Mouse (Mus musculus) adrenal gland, postnatal 36 days (tissue): ENCODE results near the gene Aak1. TPM values are rescaled to one million over a fixed set of nuclear protein-coding genes. Genes with fewer than 3 reads are reported as not detected.
"Not testable (repeated sequence)": the region's sequence is repeated elsewhere in the genome, so short reads cannot be mapped to it uniquely, and the experiment has no call there.

Experiments
- DNase-seq, 2 experiments: peaks; one replicate each; pipeline ENCODE4 v3.0.0; 2021; ENCODE audit warnings: mixed read lengths in 1 of 2
- total RNA-seq, 2 experiments: library from RNA; stranded (reverse); gene quantifications; 2 replicates each; pipeline ENCODE4 v1.2.3; 2021

Aak1 gene
- total RNA-seq, 2 experiments from 2014 or later, result 98.7 to 119 TPM

- DNase-seq, result no peak
Measured at GRCm38 (mm10) chr6:86839089-86839488, 10.2 kb upstream of the Aak1 start.

- no peak for DNase-seq
Measured at GRCm38 (mm10) chr6:86841949-86842348, 7.4 kb upstream of the Aak1 start.

DNA sequence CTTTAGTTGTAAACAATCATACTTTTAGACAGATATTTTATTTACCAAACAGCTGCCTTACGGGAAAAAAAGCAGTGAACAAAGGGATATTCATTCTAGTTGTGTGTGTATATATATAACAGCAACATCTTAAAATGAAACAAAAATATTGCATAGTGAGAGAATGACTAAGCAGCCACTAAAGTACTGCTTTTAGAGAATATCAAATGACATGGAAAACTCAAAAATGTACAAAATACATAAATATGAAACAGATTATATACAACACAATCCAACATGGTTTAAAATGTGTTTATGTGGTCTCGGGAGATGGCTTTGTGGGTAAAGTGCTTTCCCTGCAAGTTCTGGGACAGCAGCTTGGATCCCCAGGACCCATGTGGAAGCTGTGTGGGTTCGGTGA lies 5.7 kb upstream of the Aak1 start:
- no peak for DNase-seq

GRCm38 (mm10) chr6:86846467-86846866 lies 2.9 kb upstream of the Aak1 start:
- DNase-seq, result no peak

DNA sequence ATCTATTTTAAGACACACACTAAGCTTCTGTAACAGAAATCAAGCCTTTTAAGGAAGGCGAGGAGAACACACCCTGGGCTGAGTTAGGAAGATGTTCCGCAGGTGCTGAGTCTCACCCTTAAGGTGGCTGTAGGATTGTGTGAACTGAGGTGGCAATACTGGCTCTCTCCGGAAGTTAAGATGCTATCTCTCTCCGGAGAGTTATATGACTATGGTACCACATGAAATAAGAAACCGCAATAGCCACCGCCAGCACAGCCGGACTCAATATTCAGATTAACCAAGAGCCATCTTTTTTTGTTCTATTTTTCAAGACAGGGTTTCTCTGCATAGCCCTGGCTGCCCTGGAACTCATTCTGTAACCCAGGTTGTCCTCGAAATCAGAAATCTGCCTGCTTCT lies 1.5 kb upstream of the Aak1 start:
- DNase-seq, result no peak

DNA sequence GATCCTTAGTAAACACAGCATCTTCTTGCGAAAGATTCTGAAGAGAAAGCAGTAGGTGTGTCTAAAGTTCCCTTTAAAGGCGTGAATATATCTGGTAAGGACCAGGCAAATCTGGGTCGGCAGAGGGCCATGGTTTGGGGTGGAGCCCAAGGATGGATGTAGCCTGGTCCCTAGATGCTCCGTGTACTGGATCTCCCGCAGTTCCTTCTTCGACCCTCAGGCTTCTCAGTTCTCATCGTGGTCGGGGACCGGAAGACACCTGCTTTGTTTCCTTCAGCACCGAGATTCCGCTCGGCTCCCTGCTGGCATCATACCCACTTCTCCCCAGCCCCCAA lies 770 bp upstream of the Aak1 start:
- DNase-seq, result no peak

- peak; percentile 51 to 71 for DNase-seq
Measured at GRCm38 (mm10) chr6:86849692-86850445, 552 bp downstream of the Aak1 start.

DNA sequence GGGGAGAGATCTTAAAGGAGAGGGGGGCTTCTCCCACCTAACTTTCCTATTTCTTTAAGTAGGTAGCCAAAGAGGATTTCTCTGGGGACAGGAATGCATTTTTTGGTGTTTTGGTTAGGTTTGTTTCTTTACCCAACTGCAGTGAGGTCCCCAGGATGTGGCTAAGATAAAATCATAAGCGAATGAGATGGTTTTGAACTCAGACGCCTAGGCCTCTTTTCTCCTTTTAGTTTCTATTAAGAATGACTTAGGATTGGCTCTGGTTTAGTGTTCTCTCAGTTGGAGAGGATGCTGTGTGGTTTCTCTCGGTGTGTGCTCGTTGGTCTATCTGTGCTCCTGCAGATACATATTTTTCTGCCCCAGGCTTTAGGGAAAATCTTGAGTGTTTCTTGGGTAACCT lies 1.3 kb downstream of the Aak1 start:
- DNase-seq, result no peak

DNA sequence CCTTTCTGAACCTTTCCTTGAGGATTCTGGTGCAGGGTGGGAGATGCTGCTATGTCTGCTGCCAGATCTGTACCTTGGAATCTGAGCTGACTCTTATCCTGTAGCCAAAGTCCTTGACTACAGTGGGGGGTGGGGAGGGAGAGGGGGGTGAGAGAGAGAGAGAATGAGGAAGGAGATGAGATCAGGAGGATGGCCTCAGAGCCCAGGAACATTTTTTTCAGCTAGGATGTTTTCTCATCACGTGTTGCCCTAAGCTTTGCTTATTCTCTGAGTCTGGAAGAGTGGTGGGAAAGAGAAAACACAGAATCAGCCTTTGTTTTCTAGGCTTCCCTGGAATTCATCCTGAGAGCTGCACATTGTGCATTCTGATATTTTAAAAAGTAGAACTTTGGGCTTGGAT lies 2.2 kb downstream of the Aak1 start:
- DNase-seq, result peak in 1 of 2 experiments; percentile 10

DNA sequence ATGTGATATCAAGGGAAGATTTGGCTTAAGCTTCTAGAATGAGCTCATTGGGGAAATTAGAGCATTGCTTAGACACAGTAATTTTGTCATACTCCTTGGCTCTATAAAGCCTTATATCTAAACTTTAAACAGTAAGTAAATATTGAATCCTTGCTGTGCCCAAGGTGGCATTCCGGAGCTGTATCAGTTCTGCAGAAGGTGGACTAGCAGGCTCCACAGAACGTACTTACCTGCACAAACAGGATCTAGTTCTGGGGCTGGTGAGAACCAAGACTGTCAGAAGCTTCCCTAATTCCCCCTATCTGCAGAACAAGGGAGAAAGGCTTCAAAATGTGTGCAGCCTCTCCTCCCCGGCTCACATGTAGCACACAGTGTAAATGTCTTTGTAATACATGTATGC lies 4.6 kb downstream of the Aak1 start:
- DNase-seq, result no peak

- DNase-seq, result no peak
Measured at GRCm38 (mm10) chr6:86854941-86855340, 5.6 kb downstream of the Aak1 start.

GRCm38 (mm10) chr6:86858606-86859005 lies 9.3 kb downstream of the Aak1 start:
- DNase-seq, result no peak

GRCm38 (mm10) chr6:86860732-86861463 lies 11.6 kb downstream of the Aak1 start:
- DNase-seq, result no peak

- no peak for DNase-seq
Measured at GRCm38 (mm10) chr6:86864358-86864757, 15.0 kb downstream of the Aak1 start.

DNA sequence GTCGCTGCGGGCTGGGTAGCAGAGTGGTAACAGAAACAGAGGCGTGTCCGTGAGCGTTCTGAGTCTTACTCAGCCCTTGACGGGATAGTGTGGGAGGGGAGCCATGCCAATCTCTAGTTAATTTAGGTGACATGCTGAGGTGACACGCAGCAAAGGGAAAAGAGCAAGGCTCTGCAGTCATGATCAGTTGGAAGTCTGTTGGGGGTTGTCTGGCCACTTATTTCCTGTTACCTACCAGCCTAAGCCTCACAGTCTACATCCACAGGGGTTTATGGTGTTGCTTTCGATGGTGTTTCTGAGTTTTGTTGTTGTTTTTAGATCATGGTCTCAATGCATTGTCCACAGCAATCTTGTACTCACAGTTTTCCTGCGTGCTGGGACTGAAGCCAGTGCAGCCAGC lies 21.0 kb downstream of the Aak1 start:
- no peak for DNase-seq

- DNase-seq, result no peak
Measured at GRCm38 (mm10) chr6:86871783-86872182, 22.5 kb downstream of the Aak1 start.

DNA sequence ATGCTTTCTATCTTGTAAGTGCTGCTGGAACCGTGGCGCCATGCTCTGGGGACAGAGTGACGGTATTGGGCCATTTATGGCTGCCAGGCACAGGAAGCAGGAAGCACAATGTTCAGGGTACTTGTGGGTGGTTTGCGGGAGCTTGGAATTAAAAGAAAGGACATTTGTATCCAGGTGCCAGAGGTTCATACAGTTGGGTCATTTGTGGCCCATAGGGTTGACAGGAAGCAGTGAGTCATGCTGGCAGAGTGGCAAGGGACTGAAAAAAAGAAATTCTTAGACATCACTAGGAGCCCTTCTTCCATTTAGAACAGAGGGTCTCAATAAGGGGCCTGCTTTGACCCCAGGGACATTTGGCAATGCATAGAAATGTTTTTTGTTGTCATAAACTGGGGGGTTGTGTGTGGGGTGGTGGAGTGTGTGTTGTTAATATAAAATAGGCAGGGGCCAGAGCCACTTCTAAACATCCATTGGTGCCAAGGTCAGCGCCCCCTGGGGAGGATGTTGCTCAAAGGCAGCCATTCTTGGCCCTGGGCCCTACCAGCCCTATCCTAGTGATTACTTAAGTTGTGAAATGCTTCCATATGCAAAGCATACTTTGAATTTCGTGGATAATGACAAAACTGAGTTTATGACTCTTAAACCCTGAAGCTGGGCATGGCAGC lies 25.5 kb downstream of the Aak1 start:
- peak; percentile 51 to 72 for DNase-seq

- no peak for DNase-seq
Measured at GRCm38 (mm10) chr6:86876451-86876850, 27.1 kb downstream of the Aak1 start.

GRCm38 (mm10) chr6:86878656-86879055 lies 29.3 kb downstream of the Aak1 start:
- not testable (repeated sequence) for DNase-seq

DNA sequence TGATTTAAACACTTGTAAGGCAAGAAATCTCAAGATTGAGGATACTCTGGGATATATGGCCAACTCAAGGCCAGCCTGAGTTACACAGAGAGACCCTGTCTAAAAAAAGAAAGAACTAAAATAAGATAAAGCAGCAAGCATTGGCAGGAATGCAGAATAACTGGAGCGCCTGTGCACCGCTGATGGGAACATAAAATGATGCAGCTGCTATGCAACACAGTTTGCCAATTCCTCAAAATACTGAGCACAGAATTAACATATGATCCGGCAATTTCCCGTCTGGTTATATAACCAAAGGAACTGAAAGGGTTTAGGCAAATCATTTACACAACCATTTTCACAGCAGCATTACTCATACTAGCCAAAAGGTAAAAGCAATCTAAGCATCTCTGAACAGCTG lies 30.0 kb downstream of the Aak1 start:
- DNase-seq, result no peak

GRCm38 (mm10) chr6:86884230-86884629 lies 34.9 kb downstream of the Aak1 start:
- no peak for DNase-seq

- no peak for DNase-seq
Measured at GRCm38 (mm10) chr6:86884746-86885145, 35.4 kb downstream of the Aak1 start.

DNA sequence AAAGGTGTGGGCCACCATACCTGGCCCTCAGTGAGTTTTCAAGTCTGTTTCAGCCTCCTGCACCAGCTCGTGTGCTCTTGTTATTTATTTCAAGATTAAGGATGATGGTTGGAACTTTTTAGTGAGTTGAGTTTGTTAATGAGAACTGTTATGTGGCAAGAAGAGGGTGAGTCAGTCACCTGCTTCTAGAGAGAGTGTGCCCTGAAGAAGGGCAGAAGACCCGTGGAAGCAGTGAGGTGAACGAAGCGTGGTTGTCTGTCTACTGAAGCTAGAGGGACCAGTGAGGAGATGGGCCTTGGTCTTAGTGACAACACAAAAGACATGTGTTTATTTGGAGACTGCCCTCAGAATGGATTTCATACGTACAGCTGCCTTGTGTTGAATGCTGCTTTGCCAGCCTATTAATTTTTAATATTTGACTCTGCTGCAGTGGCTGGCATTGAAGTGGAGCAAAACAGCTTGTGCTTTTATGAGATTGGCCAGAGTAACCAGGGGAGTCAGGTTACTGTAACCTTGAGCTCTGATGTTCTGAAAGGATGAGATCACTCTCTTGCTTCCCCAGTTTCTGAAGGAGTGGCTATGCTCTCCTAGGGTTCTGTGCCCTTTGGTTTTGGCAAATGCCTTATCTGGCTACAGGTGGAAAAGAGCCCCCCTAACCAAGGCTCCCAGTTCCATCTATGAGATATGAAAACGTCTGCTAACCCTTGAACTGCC lies 36.7 kb downstream of the Aak1 start:
- peak; percentile 47 to 52 for DNase-seq
